Mouse (Mus musculus): Measurements from ENCODE around the gene Adgrg5.

Adgrg5 gene

GRCm38 (mm10) chr8:94923405-94923804 is at the start of gene Adgrg5:
Adgrg5 (plus strand) TSS chr8:94923694.
- no peak for DNase-seq (ENCODE audit: low spot score in 2 of 2)

DNA sequence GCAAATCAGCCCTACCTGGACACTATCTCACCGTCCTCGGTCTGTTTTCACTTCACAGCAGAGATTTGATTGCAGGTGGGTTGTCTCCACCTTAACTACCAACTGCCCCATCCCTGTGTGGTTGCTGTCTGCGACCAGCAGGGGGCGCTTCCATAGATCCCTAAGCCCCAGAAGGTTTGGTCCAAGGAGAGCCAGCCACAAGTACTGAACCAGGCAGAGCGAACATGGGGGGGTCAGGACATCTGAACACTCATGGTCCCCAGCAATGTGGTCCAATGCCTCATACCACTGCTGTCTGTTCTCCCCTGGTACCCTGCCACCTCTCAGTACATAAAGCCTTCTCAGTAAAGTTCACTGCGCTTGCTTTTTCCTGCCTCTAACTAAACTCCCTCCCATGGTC is 49.1 kb upstream of the Adgrg5 start:
- peak; percentile 80 to 89 for DNase-seq (ENCODE audit: low spot score in 2 of 2)

- DNase-seq (ENCODE audit: low spot score in 2 of 2), result peak; percentile 48 to 55
These were observed 48.2 kb upstream of the Adgrg5 start for GRCm38 (mm10) chr8:94875096-94875870.

DNA sequence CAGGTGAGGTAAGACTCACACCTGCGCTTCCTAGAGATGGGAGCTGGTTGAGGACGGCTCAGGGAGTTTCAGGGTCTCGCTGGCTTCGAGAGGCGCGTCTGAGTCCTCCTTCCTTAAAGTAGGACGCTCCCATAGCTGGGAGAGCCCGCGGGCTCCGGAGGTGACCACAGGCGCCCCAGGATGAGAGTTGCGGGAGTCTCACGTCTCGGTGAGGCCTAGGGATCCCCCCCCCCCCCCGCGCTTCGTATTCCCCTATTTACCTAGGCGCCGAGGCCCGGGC is 47.7 kb upstream of the Adgrg5 start:
- peak; percentile 55 to 56 for DNase-seq (ENCODE audit: low spot score in 2 of 2)

DNA sequence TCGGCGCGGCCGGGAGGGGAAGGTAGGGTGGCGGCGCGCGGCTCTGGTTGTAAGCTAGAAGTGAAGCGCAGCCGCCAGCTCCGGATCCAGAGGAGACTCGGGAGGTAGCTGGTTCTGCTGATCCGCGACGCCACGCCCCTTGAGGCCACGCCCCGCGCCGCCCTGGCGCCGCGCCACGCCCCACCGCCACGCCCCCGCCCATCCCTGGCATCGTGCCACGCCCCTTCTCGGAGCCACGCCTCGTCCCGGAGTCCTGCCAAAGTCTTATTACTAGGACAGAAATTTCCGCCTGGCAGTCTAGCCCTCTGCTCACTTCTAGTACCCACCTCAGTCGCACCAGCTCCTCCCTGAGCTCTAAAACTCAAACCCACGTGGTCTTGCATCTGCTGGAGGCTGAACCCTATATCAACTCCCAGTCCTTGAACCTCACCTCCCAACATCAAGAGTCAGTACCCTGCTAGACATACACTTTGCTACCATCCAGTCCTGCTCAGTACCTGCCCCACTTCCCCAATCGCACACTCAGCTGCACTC is 47.2 kb upstream of the Adgrg5 start, which contains the start of gene Dok4:
Gene Dok4, minus strand, starts transcription at position 134 of the 534 bp plus-strand sequence.
- peak; percentile 97 to 98 for DNase-seq (ENCODE audit: low spot score in 2 of 2)

GRCm38 (mm10) chr8:94876820-94877219 is 46.7 kb upstream of the Adgrg5 start:
- DNase-seq (ENCODE audit: low spot score in 2 of 2), result no peak

DNA sequence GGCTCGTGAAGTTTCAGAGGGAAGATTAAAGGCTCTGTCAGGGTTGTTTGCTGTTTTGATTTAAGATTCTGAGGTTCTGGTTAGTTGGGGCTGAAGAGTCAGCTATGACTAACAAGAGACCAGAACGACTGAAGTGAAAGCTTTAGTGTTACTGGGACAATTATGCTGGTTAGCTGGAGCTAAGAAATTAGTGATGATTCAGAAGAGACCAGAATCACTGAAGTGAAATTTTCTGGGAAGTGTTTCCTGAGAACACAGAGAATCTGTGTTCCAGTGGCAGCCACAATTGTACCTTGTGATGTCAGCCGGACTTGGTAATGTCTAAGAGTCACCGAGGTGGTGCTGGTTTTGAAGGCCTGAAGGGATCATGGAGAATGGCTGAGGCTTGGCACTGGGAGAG is 42.8 kb upstream of the Adgrg5 start:
- DNase-seq (ENCODE audit: low spot score in 2 of 2), result no peak

- no peak for DNase-seq (ENCODE audit: low spot score in 2 of 2)
These were observed 35.0 kb upstream of the Adgrg5 start for GRCm38 (mm10) chr8:94888383-94889036.

DNA sequence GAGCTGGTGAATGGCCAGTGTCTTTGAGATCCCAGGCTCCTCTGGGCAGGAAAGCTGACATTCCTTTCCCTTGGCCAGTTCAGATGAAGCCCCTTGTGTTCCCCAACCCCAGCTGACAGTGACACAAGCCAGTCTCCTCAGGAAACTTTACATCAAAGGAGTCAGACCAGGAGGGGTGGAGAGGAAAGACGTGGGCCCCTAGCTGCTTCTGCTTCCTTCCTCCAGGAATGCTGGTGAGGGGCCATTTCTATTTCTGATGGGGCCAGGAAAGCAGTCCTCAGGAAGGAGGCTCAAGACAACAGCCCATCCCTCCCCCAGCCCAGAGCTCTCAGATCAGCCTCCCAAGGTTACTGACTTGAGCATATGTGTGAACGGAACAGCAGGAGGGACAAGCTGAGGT is 30.6 kb upstream of the Adgrg5 start:
- no peak for DNase-seq (ENCODE audit: low spot score in 2 of 2)

DNA sequence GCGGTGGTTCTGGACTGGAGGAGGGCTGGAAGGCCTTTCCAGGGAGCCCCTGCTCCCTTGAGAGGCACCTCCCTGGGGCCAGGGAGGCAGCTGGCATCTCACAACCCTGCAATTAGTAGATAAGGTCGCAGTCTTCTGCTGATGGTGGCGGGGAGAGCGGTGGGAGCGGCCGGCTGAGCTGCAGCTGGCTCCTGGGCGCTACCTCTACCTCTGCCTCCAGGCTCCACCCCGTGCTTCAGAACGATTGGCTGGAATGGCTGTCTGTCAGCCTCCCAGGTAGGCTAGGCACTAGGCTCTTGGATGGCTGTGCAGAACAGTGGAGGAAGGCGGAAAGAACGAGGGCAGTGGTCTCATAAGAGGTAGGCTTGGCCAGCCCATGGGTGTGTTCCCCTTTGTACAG is 24.2 kb upstream of the Adgrg5 start:
- peak; percentile 81 to 90 for DNase-seq (ENCODE audit: low spot score in 2 of 2)

DNA sequence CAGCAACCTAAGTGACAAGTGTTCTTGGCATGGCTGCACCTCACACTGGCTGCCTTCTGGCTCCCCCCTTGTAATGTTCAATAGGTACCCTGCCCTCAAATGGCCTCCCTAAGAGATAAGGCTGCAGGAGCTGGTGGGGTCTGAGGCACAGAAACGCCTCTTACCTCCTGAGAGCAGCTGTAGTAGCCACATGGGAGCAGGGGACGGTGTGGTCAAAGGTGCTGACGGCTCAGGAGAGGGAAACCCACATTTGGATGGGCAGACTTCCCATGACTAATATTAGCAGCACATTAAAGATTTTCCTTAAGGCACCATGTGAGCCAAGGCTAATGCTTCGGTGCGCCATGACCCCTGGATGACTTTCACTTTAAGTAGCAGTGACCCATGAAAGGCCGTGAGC is 22.9 kb upstream of the Adgrg5 start:
- no peak for DNase-seq (ENCODE audit: low spot score in 2 of 2)

- DNase-seq (ENCODE audit: low spot score in 2 of 2), result no peak
These were observed 22.5 kb upstream of the Adgrg5 start for GRCm38 (mm10) chr8:94901031-94901430.

DNA sequence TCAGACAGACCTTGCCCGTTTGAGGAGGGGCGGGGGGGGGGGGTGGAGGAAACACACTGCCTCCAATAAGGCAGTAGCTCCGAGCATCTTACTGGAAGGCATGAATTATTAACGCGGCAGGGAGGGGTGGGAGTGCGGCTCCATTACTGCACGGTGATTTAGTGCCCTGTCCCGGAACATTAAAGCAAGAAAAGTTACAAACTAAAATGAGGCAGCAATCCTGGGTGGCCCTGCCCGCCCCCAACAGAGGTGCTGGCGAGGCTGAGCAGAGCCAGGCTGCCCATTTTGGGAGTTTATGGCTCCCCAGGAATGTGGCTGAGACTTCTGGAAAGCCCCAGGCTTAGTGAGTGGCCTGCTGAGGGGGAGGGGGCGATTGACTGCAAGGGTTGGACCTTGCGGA is 19.8 kb upstream of the Adgrg5 start:
- DNase-seq (ENCODE audit: low spot score in 2 of 2), result no peak

DNA sequence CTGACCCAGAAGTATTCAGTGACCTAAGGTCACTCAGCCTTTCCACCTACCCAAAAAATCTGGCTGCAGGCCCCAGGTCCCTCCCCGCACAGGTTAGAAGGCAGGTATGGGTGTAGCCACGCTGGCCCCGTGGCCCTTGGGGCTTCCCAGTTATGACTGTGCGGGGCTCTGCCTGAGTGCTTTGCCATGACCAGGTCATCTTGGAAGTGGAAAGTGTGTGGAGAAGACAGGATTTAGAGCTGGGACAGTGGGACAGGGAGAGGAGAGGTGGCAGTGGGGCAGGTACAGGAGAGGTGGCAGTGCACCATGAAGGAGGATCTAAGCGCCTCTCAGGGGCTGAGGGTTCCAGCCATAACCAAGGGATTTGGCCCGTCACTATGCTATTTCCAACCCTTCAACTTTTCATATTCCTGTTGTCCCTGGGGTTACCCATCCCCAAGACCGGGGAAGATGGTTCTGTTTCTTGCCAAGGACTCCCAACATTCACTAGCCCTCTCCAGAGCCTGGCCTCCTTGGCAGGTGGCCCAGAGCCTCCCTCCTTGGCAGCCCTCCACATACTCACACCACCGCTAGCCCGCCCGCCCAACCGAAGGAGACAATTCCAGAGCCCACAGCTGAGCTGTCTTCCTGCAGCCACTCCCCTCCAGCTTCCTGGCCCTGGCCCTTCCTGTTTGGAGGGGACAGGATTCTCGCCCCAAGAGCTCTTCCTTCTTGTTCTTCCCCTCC is 18.9 kb upstream of the Adgrg5 start:
- DNase-seq (ENCODE audit: low spot score in 2 of 2), result peak in 1 of 2 experiments; percentile 70

GRCm38 (mm10) chr8:94907591-94908300 is 15.7 kb upstream of the Adgrg5 start:
- DNase-seq (ENCODE audit: low spot score in 2 of 2), result no peak

- peak; percentile 86 to 92 for DNase-seq (ENCODE audit: low spot score in 2 of 2)
These were observed 14.6 kb upstream of the Adgrg5 start for GRCm38 (mm10) chr8:94908847-94909246.

- DNase-seq (ENCODE audit: low spot score in 2 of 2), result peak in 1 of 2 experiments; percentile 68
These were observed 10.3 kb upstream of the Adgrg5 start for GRCm38 (mm10) chr8:94913061-94913660.

DNA sequence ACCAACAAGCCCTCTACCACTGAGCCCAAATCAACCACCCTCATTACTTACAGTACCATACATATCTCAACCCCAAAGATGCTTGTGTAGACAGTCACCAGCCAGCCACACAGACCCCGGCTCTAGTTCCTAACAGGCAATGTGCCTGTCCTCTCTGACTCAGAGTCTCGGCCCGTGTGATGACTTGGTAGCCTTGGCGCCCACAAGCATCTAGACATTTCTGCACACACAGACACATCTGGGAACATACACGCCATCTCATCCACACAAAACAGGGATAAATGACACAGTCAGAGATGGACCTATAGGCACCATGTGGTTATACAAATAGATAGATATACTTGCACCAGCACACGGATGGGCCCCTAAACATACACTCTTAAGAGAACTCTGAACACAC is 9.2 kb upstream of the Adgrg5 start:
- DNase-seq (ENCODE audit: low spot score in 2 of 2), result no peak

- DNase-seq (ENCODE audit: low spot score in 2 of 2), result no peak
These were observed 8.8 kb upstream of the Adgrg5 start for GRCm38 (mm10) chr8:94914701-94915101.

- DNase-seq (ENCODE audit: low spot score in 2 of 2), result no peak
These were observed 7.1 kb upstream of the Adgrg5 start for GRCm38 (mm10) chr8:94916311-94916959.

DNA sequence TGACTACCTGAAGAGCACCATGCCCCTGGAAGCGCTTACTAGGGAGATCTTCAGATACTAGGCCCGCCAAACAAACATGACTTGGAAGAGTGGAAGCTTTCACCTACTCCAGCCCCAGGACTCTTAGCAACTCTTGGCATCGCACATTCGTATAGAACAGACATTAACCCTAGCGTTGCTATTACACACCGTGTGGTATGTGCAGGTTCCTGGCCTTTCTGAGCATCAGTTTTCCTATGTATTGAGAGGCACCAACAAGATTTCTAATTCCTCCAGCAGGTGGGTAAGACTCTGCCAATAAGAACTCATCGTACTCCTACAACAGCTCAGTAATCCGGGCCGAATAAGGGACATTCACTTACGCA is 6.6 kb upstream of the Adgrg5 start:
- no peak for DNase-seq (ENCODE audit: low spot score in 2 of 2)

Measured in spleen, postnatal 10 days (tissue).